Mouse (Mus musculus) thymus, postnatal 4 days (tissue): ENCODE measurements around the gene Wdr27.
"Not testable (repeated sequence)": the region's sequence is repeated elsewhere in the genome, so short reads cannot be mapped to it uniquely, and the experiment has no call there.

ENCODE experiments used
- DNase-seq: peaks from one replicate; pipeline ENCODE4 v3.0.0; 2021

Wdr27 gene

DNA sequence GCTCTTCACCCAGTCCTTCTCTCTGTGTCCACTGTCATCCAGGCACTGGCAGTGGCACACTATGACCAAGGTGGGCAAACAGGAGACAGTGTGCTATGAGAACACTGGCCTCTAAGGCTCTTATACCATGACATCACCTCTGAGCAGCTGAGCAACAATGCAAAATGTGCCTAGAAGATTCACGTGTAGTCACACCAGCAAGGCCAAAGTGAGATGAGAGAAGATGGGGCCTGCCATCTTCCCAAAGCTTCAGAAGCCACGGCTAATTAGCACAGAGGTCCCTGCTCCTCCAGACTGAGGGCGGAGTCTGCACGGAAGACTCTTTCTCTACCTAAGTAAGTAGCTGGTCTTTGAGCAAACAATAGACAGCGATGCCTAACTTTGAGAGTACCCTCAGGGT is 14.3 kb downstream of the Wdr27 start:
- no peak for DNase-seq

DNA sequence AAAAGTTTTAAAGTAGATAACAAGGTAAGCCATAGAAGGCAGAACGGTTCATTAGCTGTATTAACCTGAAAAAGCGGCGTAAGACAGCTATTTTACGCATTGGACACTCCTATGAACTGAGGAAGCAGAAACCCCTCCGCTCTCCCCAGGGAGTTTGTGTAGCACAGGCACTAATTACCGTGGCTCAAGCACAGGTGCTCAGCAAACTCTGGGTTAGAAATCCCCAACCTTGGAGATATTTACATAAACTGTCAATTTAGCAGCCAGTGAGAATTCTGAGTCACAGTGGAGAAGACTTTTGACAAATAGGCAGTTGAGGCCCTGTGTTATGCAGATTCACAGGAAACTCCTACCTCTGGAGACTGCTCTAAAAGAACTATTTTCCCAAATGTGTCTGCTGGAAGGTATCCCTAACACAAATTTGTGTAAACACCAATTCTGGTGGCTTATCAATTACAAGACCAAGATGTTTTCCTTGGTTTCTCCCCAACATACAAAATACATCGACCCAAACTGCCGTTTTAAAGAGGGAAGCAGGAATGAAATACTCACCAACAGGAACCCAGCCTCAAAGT is 15.2 kb downstream of the Wdr27 start:
- DNase-seq, result no peak

DNA sequence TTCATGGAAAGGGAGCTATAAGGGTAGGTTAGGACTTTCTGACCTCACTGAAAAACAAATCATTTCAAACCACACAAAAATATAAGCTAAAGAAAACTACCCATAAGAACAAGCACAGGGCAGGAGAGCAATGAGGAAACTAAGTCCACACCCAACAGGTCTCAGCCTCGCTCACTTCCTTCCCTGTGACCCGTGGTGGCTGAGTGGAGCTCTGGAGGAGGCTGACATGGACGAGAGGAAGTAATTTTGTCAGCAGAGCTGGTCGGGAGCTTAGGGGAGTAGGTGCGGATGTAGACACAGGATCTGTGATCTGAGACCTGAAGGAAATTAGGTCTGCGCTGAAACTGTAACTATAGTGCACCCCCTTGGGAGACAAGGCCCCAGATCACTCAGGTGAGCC is 21.4 kb downstream of the Wdr27 start:
- peak; percentile 35 for DNase-seq

DNA sequence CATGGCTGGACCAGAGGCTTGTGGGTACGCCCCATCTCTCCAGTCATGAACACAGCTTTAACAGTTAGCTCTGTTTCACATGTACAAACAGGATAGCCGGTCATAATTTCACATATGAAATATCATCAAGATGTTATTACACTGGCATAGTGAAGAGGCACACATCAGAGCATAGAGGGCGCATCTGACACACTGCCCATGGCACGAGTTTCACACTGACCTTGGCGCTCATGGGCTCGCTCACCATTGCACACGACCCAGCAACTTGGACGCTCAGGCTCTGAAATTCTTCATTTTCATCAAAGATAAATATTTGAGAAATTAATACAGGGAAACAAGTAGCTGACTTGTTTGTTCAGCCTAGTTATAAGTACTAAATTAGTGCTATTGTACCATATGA is 25.1 kb downstream of the Wdr27 start:
- DNase-seq, result no peak

DNA sequence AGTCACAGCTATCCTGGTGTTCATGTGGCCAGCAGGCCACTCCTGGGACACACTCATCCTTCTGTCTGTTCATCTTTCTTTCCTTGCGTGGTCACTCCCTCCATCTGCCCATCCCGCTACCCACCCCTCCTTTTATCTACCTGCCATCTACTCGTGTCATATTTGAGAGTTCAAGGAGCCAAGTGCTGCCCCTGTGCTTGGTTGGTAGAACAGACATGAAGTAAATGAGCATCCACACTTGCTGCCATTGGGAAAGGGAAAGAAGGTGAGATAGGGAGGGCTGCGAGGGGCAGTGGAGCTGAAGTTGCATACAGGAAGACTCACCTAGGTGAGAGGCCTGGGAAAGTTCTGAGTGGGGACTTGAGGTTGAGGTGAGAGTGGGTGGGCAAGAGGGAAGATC is 28.6 kb downstream of the Wdr27 start:
- DNase-seq, result no peak

DNA sequence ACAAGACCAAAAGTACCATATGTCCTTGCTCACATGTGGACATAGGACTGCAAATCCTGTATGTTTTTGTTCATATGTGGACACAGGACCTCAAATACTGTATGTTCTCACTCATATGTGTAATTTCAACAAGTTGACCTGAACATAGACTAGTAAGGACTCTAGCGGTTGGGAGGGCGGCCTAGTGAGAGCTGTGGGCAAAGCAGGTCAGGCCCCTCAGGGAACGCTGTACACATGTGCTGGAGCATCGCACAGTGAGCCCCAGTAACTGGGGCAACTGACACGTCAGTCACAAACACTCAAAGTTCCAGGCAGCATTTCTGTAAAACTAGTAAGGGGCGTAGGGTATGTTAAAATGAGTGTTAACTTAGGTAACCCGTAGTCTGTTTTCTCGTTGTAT is 30.0 kb downstream of the Wdr27 start:
- peak; percentile 65 for DNase-seq

DNA sequence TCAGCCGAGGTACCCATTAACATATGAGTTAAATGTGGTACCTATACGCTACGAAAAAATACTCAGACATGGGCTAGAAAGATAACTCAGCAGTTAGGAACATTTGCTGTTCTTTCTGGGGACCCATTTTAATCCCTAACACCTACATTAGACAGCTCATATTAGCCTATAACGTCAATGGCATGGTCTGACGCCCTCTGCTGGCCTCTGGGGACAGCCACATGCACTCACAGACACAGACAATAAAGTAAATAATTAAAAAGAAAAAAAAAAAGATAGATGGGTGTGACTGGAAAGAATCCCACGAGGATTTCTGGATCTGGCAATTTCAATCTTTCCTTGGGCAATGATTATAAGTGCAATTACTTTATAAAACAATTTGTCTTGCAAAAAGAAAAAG is 30.5 kb downstream of the Wdr27 start:
- peak; percentile 73 for DNase-seq

DNA sequence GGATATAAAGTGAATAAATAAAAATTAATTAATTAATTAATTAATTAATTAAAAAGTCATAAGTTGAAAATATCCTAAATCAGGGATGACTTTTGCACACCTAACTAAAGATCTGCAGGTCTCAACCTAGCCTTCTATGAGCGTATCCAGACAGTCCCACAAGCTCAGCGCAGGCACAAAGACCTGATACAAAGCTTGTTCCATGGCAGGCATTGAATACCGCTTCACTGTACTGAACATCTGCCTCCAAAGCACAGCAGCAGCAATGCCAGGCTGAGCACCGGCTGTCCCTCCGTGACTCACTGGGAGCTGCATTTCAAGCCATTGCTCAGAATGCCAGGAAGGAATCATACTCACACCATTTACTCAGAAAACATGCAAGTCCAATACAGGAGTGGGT is 32.2 kb downstream of the Wdr27 start:
- peak; percentile 25 for DNase-seq

DNA sequence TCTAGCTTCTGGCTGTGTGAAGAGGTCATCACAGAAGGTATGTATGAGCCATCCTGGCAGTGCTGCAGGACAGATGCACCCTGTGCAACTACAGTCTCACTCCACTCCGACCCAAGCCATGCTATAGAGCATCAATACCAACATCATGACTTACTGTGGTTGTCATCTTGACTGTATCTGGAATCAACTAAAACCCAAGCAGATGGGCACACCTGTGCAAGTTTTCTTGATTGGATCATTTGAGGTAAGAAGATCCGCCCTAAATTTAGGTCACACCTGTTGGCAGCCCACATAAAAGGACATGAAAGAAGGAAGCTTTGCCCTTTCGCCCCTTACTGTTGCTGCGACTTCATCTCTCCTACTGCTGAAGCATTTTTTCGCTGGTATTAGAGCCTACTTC is 33.6 kb downstream of the Wdr27 start:
- peak; percentile 50 for DNase-seq

DNA sequence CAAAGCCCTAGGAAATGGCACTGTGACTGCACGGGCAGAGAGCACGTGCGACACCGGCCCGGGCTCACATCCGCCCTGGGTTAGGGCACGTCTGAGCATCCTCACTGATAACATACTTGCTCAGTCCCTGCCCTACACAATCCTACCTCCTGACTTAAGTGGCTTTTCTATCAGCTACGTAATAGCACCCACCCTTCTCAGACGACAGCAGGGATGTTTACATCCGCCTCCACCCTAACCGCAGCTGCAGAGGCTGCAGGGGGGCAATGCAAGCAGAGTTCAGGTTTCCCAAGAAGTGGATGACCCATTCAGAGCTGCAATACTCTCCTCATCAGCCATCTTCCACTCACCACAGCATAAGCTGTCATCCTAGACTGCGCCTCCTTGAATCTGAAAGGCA is 35.8 kb downstream of the Wdr27 start:
- peak; percentile 55 for DNase-seq

DNA sequence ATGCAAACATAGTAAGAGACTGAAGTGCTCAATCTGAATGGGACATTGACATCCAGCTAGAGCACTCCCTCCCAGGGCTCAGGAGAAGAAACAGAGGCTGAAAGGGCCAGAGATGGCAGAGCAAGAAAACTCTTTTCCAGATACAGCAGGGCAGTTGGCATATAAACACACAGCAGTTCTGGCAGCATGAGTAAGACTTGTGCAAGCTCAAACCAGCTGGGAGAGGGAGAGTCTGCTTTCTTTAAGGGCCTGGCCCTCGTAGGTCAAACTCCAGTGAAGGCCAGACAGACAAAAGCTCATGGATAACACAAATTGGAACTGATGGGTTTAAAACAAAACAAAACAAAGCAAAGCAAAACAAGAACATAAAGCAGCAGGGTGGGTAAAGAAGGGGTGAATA is 36.3 kb downstream of the Wdr27 start:
- DNase-seq, result peak; percentile 22

DNA sequence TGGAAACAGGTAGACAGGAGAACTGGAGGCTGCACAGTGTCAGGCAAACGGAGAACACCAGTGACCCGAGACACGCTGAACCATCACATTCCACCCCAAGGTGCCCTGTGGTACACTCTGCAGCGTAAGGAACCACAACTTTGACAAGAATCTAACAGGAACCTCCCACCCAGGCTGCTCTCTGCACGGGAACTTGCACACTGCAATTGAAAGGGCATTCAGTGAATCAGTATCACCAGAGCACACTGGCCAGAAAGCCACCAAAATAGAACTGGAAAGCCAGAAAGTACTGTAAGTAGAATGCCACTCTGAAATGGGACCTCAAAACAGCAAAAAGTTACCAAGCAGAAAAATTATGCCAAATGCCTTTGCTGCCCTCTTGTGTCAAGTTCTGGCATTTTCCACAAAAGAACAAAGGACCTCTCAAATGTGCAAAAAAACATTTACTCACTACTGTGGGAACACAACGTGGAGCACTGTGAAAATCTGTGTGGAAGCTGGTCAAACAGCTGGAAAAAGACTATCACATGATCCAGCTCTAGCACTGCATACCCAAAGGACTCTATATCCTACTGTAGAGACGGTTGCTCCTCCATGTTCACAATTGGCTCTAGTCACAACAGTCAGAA is 38.2 kb downstream of the Wdr27 start:
- peak; percentile 83 for DNase-seq

DNA sequence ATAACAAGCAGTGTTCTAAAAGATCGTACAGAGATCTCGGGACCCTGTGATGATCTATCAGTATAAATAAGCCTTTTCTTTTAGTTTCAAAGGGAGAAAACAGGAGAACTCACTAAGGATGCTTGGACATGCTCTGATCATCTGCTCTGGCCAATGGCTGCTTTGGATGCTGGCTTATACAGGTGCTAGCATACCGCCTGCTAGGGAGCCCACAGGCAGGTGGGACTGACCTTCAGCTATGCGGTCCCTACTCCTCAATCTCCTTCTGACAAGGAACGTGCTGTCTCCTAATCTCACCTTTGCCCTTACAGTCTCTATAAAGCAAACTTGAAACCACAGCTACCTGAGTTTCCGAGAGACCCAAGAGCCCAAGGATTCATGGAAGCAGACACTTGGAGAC is 38.8 kb downstream of the Wdr27 start:
- DNase-seq, result no peak

DNA sequence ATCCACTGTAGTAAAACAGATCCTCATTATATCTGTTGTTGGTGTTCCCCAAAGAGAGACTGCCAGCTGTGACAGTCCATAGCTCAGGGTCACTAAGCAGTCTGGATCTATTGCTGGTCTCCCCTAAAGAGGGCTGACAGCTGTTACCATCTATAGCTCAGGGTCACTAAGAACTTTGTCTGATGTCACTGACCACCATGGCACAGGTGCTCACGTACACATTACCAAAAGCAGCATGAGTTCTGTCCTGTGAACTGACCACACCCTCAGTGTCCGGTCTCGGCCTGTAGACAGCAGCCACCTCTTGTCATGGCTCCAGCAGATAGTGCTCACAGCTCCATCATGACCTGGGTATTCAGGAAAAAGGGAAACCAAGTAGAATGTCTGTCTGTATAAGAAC is 39.7 kb downstream of the Wdr27 start:
- no peak for DNase-seq

DNA sequence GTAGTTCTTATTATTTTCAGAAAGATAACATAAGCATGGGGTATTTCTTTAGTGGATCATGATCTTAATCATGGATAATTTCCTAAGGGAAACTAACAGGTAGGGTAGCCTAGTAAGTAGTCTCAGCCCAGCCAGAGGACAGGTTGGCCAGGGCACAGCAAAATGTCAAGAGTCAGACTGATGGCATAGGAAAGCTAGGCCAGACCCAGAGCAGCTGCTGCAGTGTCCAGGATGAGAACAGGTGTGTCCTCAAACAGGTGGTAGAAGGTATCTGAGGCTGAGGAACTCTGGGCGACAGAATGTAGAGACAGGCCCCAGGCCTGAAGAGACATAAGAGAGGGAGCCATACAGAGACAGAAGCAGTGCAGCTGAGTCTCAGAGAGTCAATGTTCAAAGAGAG is 44.0 kb downstream of the Wdr27 start:
- no peak for DNase-seq

DNA sequence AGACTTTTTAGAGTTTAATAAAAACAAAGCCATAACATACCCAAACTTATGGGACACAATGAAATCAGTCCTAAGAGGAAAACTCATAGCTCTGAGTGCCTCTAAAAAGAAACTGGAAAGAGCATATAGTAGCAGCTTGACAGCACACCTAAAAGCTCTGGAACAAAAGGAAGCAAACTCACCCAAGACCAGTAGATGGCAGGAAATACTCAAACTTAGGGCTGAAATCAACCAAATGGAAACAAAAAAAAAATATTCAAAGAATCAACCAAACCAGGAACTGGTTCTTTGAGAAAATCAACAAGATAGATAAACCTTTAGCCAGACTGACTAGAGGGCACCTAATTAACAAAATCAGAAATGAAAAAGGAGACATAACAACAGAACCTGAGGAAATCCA is 47.9 kb downstream of the Wdr27 start:
- not testable (repeated sequence) for DNase-seq

DNA sequence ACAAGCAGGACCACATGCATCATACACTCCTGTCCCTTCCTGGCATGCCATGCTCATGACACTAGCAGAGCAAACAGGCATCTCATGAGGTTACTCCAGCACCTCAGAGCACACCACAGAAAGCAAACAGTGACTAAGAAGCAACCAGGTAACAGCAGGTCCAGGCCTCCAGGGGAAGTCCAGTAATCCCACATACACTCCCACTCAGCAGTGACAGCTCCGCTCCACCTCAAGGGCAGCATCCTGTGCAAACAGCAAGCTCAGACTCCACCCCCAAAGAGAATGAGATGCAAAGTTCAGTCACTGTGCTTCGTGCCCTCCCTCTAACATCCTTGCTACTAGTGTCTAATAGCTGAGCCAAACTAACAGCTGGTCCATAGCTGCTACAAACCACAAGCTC is 56.0 kb downstream of the Wdr27 start:
- DNase-seq, result no peak

DNA sequence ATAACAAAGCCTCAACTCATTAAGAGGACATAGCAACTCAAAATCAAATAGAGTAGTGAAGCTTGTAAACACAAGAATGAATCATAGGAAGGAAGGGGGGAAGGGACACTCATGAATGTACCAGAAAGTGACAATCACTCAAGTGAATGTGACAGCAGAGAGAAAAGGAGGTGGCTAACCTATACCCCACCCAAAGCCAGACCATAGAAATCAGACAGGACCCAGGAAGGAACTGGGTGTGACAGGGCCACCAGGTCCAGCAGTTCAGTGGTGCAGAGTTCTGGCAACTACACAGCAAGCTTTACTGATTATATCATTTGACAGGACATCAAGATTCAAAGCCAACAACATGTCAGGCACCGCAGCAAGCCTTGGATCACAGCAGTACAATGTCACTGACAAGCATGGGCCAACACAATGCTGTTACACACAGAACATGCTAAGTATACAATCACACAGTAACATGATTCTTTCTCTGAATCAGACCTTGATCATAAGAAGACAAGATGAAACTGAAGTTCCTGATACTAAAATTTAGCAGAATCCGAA is 68.2 kb downstream of the Wdr27 start:
- no peak for DNase-seq

DNA sequence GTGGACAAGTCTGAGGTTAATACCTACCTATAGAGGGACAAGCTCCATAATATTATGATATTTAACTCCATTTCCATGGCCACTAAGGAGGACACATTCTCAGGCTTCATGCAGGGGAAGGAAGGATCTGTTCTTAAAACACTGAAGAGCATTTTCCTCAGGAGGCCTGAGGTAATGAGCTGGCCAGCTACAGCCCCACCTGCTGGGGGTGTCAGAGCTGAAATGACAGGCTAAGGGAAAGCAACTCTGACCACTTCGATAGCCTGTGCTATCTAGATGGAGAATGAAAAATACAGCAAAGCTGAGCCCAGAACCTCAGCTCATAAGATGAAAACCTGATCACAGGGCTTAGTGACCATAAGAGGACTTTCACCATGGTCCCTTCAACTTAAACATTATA is 82.7 kb downstream of the Wdr27 start:
- no peak for DNase-seq

DNA sequence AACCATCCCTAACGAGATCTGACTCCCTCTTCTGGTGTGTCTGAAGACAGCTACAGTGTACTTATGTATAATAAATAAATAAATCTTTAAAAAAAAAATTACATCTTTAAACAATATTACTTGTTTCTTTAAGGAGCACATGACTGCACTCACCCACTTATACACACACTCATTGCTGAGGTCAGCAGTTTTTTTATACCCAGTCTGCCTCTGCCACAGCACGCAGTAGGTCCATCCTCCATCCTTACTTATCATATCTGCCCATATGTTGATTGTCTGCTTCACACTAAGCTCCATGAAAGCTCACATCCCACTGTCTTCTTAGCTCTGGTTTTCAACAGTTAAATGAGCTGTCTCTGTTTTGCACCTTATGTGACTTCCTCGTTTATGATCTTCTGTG is 95.2 kb downstream of the Wdr27 start:
- no peak for DNase-seq

DNA sequence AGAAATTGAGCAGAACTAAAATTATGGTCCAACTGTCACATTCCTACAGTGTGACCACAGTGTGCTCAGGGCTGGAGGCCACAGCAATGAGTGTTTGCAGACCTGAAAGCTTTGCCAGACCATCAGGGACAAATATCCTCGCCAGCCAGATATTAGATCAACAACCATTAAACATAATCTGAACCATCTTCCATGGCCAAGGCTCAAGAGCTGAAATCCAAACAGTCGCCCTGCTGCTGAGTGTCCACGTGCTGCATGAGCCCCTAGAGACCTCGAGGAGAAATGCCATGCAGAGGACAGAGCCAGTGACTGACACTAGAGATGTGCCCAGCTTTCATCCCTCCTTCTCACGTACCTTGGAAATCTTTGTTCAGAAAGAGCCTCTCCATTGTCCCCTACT is 96.1 kb downstream of the Wdr27 start:
- DNase-seq, result no peak

DNA sequence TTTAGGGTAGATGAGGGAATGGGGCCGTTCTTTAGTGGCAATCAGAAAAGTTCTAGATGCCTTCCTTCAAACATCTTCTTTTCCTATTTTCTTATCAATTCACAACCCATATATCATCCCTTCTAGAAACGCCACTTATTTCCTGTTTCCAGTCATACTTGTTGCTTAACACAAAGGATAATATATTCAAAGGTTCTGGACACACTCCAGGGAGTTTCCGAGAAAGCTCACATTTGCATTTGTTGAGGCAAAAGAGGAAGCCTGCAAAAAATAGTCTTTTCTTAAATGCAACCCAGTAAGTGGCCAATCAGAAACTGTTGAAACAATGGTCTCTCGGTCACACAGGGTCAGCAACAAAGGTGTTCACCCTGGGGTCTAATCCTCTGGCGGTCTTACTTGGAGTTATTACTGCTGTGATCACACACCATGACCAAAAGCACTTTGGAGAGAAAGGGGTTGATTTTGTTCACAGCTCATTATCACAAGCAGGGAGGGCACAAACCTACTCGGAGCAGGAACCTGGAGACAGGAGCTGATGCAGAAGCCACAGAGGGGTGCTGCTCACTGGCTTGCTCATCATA is 116.2 kb downstream of the Wdr27 start:
- DNase-seq, result no peak

DNA sequence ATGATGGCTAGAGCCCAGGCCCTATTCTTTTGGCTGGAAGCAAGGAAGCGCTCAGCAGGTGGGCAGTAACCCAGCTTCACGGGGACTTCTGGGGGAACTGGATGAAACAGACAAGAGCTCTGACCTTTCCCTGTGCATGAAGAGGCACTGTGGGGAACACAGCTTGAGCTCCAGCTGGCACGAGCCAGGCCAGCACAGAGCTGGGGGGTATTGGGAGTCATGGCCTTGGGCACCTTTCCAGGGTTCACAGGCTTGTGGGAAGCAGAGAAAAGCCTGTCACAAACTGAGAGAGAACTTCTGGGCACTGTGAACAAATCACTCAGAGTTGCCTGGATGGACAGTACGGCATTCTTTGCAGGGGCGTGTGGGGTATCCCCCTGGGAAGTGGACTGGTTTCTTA is 118.0 kb downstream of the Wdr27 start:
- no peak for DNase-seq

DNA sequence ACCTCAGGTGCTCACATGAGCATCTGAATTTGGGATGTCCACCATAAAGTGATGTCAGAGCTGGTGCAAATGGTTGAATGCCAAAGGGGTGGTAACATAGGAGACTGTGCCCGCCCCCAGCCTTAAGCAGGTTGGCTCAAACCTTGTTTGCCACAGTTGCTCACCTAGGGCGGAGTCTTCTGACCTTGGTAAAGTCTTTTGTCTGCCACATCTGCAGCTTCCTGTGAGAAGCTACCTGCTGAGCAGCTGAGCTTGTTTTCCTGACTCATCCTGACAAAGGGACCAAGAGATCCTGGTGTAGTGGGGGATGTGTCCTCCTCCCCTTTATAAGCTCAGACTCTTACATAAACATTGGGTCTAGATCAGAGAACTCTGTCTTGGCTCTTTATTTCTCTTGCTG is 125.0 kb downstream of the Wdr27 start:
- DNase-seq, result no peak

DNA sequence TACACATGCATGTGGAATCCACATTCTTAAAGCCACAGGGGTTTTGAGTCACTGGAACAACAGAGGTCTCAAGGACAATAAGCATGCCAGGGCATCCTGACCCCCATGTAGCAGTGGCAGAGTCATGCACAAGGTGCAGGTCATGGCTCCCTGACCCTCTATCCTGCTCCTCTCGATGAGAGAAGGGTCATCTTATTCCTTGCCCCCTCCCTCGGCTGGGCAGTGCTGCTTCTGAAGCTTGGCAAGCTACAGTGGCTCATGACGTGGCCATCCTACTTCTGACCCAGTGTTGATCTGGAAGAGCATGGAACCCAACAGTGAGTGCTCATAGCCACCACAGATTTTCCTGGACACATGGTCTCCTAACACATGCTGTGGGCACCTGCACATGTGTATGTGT is 126.9 kb downstream of the Wdr27 start:
- no peak for DNase-seq
